Mouse (Mus musculus): Measurements from ENCODE around the gene Slc1a5. TPM values are rescaled to one million over a fixed set of nuclear protein-coding genes. Genes with fewer than 3 reads are reported as not detected.

Gene Slc1a5
- total and polyA plus RNA-seq, 3 experiments: 115 to 245 (median 174) TPM

- peak overlapping the region; percentile 68; the same call in 1 of the 2 replicates for H3K4me2 ChIP-seq (ENCODE audit: insufficient read depth, low read depth, poor library complexity, severe bottlenecking)
- in situ Hi-C loops (cut with MboI; ENCODE audit: low pct_ligation_motif_present, low pct_unique_long_range_greater_than_20kb, low sequenced_read_pairs): loop anchor here (25.0 kb wide), 1 partner anchor 848 kb away; the partner anchor contains the start of gene Nop53
Measured at GRCm38 (mm10) chr7:16785541-16786083, 4.5 kb downstream of the Slc1a5 start.

DNA sequence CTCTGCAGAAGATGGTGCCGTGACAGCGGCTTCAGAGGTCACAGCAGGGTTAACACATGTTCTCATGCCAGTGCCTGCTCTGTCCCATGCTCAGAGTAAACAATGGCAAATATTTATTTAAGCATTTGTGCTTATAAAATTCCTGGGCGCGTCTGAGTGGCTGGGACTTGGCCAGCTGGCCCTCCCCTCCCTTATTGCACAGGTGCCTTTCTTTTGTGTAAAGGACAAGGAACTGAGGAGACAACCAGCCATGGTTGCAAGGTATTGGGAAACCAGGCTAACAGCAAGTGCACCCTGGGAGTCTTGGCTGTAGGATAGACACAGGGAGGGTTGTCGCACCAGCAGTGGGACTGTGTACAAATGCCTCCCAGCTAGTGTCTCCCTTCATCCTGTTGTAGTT lies 11.2 kb downstream of the Slc1a5 start:
- Histone ChIP-seq H3K9me3 (replicated peaks; ENCODE audit: low read length) (no peaks in the 10 kb centered on the region), H3K27ac (ENCODE audit: insufficient read depth, low read depth) (no peak overlapping the region), H3K4me1 (ENCODE audit: control insufficient read depth in 1 of 2, insufficient read depth in 2 of 2) (peaks cover 0 to 60% of the 10 kb centered on the region in 2 experiments; a peak in 2 of 4 replicates), H3K79me2 (replicated peaks; ENCODE audit: control insufficient read depth, extremely low read depth, insufficient read depth, poor library complexity, severe bottlenecking) (peaks cover 1% of the 10 kb centered on the region; the same call in 1 of the 2 replicates), H3K4me2 (ENCODE audit: insufficient read depth, low read depth, poor library complexity, severe bottlenecking) (no peak overlapping the region), H3K27me3 (replicated peaks) (no peaks in the 10 kb centered on the region), H3K4me3 (replicated peaks in 1 of 3; ENCODE audit: low read depth in 2 of 3, low read length in 2 of 3, poor library complexity in 1 of 3) (no peak overlapping the region), H3K9ac (ENCODE audit: insufficient read depth, low read depth) (no peak overlapping the region), H3K36me3 (replicated peaks in 1 of 2; ENCODE audit: control insufficient read depth in 1 of 2, insufficient read depth in 1 of 2, low read length in 1 of 2) (peaks cover 68 to 91% of the 10 kb centered on the region in 2 experiments)
- in situ Hi-C loops (cut with MboI; ENCODE audit: low pct_ligation_motif_present, low pct_unique_long_range_greater_than_20kb, low sequenced_read_pairs) (loop anchor here (25.0 kb wide), 1 partner anchor 855 kb away; the partner anchor contains the start of gene Nop53), dilution Hi-C loops (cut with MboI; ENCODE audit: extremely low pct_ligation_motif_present, extremely low pct_unique_long_range_greater_than_20kb, low sequenced_read_pairs) (no loop called here)
- DNase-seq (ENCODE audit: extremely low read depth): no peak
- no peak for TF ChIP-seq TCF12 (IDR thresholded peaks at IDR 0.05; ENCODE audit: low read depth, low read length)
- no peak for TF ChIP-seq CHD1 (IDR thresholded peaks at IDR 0.05; ENCODE audit: low read depth, low read length)
- no peak for TF ChIP-seq E2F4 (IDR thresholded peaks at IDR 0.05; ENCODE audit: insufficient replicate concordance, low read depth, low read length)

More at GRCm38 (mm10) chr7:16785541-16786083, 4.5 kb downstream of the Slc1a5 start:
- Histone ChIP-seq H3K36me3 (replicated peaks in 1 of 2; ENCODE audit: control insufficient read depth in 1 of 2, insufficient read depth in 1 of 2, low read length in 1 of 2) (peaks cover 30 to 52% of the 10 kb centered on the region in 2 experiments), H3K27me3 (replicated peaks) (no peaks in the 10 kb centered on the region), H3K4me3 (replicated peaks in 1 of 3; ENCODE audit: low read depth in 2 of 3, low read length in 2 of 3, poor library complexity in 1 of 3) (peak overlapping the region in 2 of 3 experiments; percentile 18 to 99), H3K9ac (ENCODE audit: insufficient read depth, low read depth) (peak overlapping the region; percentile 74), H3K4me1 (ENCODE audit: control insufficient read depth in 1 of 2, insufficient read depth in 2 of 2) (peaks cover 7 to 50% of the 10 kb centered on the region in 2 experiments), H3K79me2 (replicated peaks; ENCODE audit: control insufficient read depth, extremely low read depth, insufficient read depth, poor library complexity, severe bottlenecking) (peaks cover 56% of the 10 kb centered on the region), H3K27ac (ENCODE audit: insufficient read depth, low read depth) (peak overlapping the region; percentile 32; the same call in 1 of the 2 replicates), H3K9me3 (replicated peaks; ENCODE audit: low read length) (no peaks in the 10 kb centered on the region)
- dilution Hi-C loops (cut with MboI; ENCODE audit: extremely low pct_ligation_motif_present, extremely low pct_unique_long_range_greater_than_20kb, low sequenced_read_pairs): no loop called here
- TF ChIP-seq NRF1 (IDR thresholded peaks at IDR 0.05; ENCODE audit: low read depth, low read length): no peak
- TF ChIP-seq MAZ (IDR thresholded peaks at IDR 0.05; ENCODE audit: low read depth, low read length): no peak
- TF ChIP-seq RAD21 (IDR thresholded peaks at IDR 0.05; ENCODE audit: low read depth, low read length): no peak
- no peak for TF ChIP-seq PAX5 (IDR thresholded peaks at IDR 0.05; ENCODE audit: low read length)
- TF ChIP-seq ETS1 (conservative IDR thresholded peaks at IDR 0.05; ENCODE audit: low read depth, low read length): no peak
- no peak for DNase-seq (ENCODE audit: extremely low read depth)

GRCm38 (mm10) chr7:16793010-16793725 lies 12.0 kb downstream of the Slc1a5 start:
- H3K4me2 ChIP-seq (ENCODE audit: insufficient read depth, low read depth, poor library complexity, severe bottlenecking): no peak overlapping the region
- no peaks in the 10 kb centered on the region; the same call in 1 of the 2 replicates for H3K79me2 ChIP-seq (replicated peaks; ENCODE audit: control insufficient read depth, extremely low read depth, insufficient read depth, poor library complexity, severe bottlenecking)
- no peaks in the 10 kb centered on the region for H3K9me3 ChIP-seq (replicated peaks; ENCODE audit: low read length)
- H3K27me3 ChIP-seq (replicated peaks): no peaks in the 10 kb centered on the region
- H3K9ac ChIP-seq (ENCODE audit: insufficient read depth, low read depth): no peak overlapping the region
- no peak overlapping the region for H3K27ac ChIP-seq (ENCODE audit: insufficient read depth, low read depth)
- peaks cover 0 to 53% of the 10 kb centered on the region in 2 experiments; a peak in 2 of 4 replicates for H3K4me1 ChIP-seq (ENCODE audit: control insufficient read depth in 1 of 2, insufficient read depth in 2 of 2)
- no peak overlapping the region for H3K4me3 ChIP-seq (replicated peaks in 1 of 3; ENCODE audit: low read depth in 2 of 3, low read length in 2 of 3, poor library complexity in 1 of 3)
- no peak for DNase-seq (ENCODE audit: extremely low read depth)
- dilution Hi-C loops (cut with MboI; ENCODE audit: extremely low pct_ligation_motif_present, extremely low pct_unique_long_range_greater_than_20kb, low sequenced_read_pairs) (no loop called here), in situ Hi-C loops (cut with MboI; ENCODE audit: low pct_ligation_motif_present, low pct_unique_long_range_greater_than_20kb, low sequenced_read_pairs) (loop anchor here (25.0 kb wide), 1 partner anchor 856 kb away; the partner anchor contains the start of gene Nop53)
- TF ChIP-seq JUN (IDR thresholded peaks at IDR 0.05; ENCODE audit: insufficient read depth, low read depth, low read length) (no peak), ETS1 (conservative IDR thresholded peaks at IDR 0.05; ENCODE audit: low read depth, low read length) (no peak), RAD21 (IDR thresholded peaks at IDR 0.05; ENCODE audit: low read depth, low read length) (no peak), MAX (IDR thresholded peaks at IDR 0.05; ENCODE audit: low read length) (no peak), ZMIZ1 (IDR thresholded peaks at IDR 0.05; ENCODE audit: low read depth, low read length) (no peak), USF2 (conservative IDR thresholded peaks at IDR 0.05; ENCODE audit: low read depth, low read length) (no peak), CHD2 (IDR thresholded peaks at IDR 0.05; ENCODE audit: low read length) (no peak), SIN3A (IDR thresholded peaks at IDR 0.05; ENCODE audit: low read length) (no peak), CHD1 (IDR thresholded peaks at IDR 0.05; ENCODE audit: low read depth, low read length) (no peak), UBTF (IDR thresholded peaks at IDR 0.05; ENCODE audit: low read depth, low read length) (no peak), MYC (IDR thresholded peaks at IDR 0.05; ENCODE audit: low read depth, low read length) (no peak), KAT2A (IDR thresholded peaks at IDR 0.05; ENCODE audit: insufficient replicate concordance, low read length) (no peak)
- peaks cover 74 to 92% of the 10 kb centered on the region in 2 experiments for H3K36me3 ChIP-seq (replicated peaks in 1 of 2; ENCODE audit: control insufficient read depth in 1 of 2, insufficient read depth in 1 of 2, low read length in 1 of 2)
